Mouse (Mus musculus) CH12F3 (cell line): ENCODE data around the gene 4933417A18Rik.
"Not testable (repeated sequence)": the region's sequence is repeated elsewhere in the genome, so short reads cannot be mapped to it uniquely, and the experiment has no call there.

ENCODE experiments used
- in situ Hi-C: fragments of 300-500 bp; cut with MboI; formaldehyde crosslinking; loops from 2 replicates; pipeline ENCODE4 v1.14.3; 2020; ENCODE audit warnings: low sequenced_read_pairs

4933417A18Rik gene

DNA sequence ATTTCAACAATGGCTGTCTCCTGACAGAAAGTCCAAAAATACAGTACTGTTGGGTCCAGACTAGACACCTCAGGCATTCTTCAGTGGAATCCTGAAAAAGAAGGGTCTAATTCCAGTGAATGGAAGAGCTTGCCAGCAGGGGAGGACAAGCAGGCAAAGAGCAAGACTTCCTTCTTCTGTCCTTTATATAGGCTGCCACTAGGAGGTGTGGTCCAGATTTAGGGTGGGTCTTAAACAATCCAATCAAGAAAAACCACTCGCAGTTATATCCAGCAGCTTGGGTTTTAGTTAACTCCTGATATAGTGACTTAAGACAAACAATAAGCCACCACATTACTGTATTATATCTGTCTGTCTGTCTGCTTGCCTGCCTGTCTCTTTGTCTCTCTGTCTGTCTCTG is 49.6 kb downstream of the 4933417A18Rik start:
- in situ Hi-C loops: no loop called here

DNA sequence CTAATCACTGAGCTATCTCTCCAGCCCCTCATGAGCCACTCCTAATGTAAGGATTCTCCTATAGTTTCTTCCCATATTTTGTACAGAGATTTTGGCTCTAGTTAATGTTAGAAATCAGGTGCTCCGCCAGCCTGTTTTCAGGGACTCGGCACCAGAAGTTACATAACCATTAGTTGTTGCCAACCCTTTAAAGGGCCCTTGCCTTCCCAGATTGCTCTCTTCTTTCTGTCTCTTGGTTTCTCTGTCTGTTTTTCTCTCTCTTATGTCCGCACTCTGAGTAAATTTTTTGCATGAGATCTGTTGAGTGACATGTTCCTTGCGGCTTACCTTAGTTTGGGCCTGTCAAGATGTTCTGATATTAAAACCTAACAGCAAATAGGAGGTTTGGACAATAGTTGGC is 51.9 kb downstream of the 4933417A18Rik start:
- in situ Hi-C loops: no loop called here

DNA sequence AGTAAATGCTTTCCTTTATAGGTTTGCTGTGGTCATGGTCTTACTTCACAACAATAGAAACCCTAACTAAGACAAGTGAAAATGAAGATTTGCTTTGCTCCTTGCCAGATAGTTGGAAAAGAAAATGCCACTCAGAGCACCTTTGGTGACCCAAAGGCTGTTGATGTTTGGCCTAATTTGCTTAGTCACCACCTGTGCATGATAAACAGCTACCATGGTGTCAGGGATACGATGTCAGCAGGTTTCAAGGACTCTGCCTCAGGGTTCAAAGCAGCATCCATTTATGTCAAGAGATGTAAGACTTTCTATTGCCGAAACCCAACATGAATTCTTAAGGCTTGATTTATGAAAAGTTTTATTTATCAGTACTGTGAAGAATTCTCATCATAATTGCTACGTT is 53.2 kb downstream of the 4933417A18Rik start:
- in situ Hi-C loops: no loop called here

DNA sequence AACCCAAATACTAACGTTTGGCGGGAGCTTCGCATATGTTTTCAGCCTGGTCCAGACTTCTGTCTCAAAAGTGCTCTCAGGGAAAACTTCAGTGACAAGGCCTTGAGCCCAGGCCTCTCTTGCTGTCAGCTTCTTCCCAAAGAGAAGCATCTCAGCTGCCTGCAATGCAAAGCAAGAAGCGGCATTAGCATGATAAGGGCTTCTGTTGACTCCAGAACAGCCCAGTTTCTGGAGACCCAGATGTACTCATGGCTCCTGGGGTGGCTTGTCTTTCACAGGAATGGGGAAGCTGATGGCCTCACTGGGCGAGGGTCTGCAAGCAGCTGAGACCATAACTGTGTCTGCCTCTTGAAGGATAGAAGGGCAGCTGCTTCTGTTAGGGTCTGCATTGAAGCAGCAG is 54.4 kb downstream of the 4933417A18Rik start:
- in situ Hi-C loops: not testable (repeated sequence)

DNA sequence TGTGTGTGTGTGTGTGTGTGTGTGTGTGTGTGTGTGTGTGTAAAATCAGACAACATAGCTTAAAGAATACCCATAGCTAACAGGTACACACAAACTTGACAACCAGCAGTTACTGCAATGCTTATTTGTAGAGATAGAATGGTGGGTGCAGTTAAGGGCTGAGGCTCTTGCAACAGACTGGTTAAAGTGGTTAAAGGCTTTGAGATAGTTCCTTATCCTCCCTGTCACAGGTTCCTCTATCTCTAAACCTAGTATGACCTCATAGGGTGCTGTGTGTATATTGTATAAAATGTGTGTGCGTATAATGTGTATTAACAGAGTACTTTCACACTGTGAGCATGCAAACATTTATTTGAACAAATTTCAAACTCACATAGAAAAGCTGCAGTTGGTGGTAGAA is 59.3 kb downstream of the 4933417A18Rik start:
- in situ Hi-C loops: not testable (repeated sequence)

DNA sequence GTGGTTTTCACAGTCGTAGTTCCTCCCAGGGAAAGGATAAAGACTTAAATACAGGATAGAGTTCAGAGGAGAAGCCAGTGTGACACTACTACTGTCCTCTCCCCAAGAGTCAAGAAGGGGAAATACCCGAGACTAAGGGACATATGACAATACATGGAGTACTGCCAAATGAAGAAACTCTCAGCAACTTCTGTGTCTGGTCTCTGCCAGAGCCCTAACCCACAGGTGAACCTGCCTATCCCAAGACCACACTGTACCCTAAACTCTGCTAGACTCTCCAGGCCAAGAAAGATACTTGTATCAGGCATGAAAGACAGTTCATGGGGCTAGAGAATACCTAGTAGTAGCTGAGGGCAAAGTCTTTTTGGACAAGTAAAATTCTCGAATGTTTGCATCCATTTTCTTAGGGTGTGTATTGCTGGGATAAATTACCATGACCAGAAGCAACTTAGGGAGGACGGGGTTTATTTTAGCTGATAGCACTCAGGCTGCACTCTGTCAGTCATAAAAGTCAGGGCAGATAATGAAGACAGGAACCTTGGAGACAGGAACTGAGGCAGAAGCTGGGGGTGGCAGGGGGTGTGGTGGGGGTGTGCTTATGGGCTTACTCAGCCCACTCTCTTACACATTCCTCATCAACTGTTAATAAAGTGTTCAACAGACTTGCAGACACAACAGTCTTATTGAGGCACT is 67.5 kb downstream of the 4933417A18Rik start:
- in situ Hi-C loops: no loop called here

DNA sequence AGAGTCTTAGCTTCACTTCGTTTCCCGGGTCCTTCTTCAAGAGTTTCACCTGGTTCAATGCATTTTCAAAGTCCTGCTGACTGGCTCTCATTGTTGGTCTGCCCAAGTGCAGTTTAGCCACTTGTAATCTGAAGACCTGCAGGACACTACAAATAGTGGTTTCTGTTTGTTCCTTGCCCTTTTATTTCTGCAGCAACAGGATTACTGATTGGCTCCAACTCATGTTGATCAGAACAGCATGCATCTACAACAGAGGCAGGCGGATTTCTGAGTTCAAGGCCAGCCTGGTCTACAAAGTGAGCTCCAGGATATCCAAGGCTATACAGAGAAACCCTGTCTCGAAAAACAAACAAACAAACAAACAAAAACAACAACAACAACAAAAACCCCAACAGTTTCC is 68.9 kb downstream of the 4933417A18Rik start:
- in situ Hi-C loops: no loop called here

DNA sequence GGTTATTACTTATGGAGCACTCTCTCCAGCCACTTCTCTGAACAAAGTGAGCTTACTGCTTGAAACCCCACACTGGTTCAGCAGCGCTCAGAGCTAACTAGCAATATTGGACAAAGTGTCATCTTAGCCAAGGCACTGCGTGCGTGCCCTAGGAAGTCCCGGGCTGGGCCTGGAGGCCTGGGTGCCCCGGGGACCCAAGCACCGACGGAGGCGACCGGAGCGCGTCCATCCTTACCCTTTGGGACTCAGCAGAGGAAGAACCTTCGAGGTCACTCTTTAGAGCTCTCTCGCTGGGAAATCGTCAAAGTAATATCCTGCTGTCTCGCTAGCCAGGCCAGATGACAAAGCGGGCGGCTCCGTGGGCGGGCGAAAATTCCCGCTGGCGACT is 69.4 kb downstream of the 4933417A18Rik start:
- in situ Hi-C loops: no loop called here

DNA sequence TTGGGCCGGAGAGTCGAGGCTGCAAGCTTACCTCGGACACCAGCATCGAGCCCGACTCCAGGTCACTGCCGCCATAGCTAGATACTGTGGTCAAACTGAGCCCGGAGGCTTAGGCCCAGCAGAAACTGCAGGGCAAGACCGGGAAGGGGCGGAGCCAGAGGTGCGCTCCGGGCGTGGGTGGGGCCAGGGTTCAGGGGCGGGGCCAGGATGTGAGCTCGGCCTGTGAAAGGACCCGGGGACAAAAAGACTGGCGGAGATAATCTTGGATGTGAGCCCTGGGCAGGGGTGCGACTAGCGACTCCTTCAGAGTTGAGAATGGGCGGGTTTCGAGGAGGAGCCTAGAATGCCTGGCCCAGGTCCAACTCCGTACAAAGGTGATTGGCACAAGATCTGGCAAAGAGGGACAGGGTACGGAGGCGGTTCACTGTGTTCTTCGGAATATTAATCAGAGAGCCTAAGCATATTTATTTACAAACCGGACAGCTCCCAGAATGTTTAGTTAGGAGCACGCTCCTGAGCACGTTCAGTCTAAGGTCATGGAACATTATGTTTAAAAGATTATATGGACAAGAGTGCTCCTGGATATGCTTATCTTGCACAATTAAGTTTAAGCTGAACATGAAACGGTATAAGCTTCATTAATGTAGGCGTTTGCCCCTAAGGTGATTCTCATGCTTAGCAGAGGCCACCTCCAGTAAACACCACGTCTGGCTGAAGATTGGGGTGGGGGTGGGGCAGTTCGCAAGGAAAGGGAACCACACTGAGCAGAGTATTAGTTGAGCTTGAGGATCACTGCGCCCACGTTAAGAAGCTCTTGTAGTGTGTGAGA is 70.0 kb downstream of the 4933417A18Rik start:
- in situ Hi-C loops: no loop called here

DNA sequence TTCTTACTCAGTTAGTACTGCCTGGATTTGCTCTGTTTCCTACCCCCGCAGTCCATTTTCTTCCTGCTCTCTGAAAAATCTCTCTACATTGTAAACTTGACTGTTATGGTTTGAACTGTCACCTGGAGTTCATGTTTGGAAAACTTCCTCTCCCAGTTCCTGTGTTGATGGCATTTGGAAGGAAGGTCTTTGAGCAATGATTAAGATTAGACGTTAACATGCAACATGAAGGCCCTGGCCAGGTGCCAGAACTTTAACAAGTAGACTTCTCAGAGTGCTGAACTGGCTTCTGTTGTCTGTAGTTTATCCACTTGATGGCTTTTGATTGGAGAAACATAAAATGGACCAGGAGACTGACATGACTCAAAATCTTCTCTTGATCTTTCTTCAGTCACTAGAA is 71.7 kb downstream of the 4933417A18Rik start:
- in situ Hi-C loops: no loop called here
